Mouse (Mus musculus) stomach, postnatal 0 days (tissue): ENCODE measurements around the gene Tom1.

Experiments used
- CTCF ChIP-seq: IDR thresholded peaks from 2 replicates; pipeline ENCODE4 v1.5.1; 2016; ENCODE audit warnings: antibody characterized with exemption, low read depth, mild to moderate bottlenecking, moderate library complexity
- EP300 ChIP-seq: optimal IDR thresholded peaks from 2 replicates; pipeline ENCODE3; 2016; ENCODE audit warnings: antibody characterized with exemption

DNA sequence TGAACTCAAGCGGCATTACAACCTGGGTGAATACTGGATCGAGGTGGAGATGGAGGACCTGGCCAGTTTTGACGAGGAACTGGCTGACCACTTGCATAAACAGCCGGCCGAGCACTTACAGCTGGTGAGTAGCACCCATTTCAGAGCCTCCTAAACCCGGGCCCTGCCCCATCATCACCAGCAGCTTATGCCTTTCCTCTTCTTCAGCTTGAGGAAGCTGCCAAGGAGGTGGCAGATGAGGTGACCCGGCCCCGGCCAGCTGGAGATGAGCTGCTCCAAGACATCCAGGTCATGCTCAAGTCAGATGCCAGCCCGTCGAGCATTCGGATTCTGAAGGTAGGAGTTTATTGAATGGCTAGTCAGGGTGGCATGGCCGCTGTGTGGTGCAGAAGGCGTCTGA, 76.6 kb downstream of the Tom1 start:
- TF ChIP-seq CTCF (no peak), EP300 (no peak)
